Mouse (Mus musculus) MEL (cell line): Measurements from ENCODE around the gene Acta2. TPM values are rescaled to one million over a fixed set of nuclear protein-coding genes. Genes with fewer than 3 reads are reported as not detected.

Source experiments
- DNase-seq: peaks from one replicate; pipeline ENCODE4 v3.0.0; 2011; ENCODE audit warnings: low read depth, low spot score
- H3K27ac ChIP-seq: 2 replicates; pipeline ENCODE4 v1.5.1; 2012; ENCODE audit warnings: low read depth, mild to moderate bottlenecking, control low read depth, low read length, moderate library complexity; ENCODE audit not compliant: control insufficient read depth
- H3K27me3 ChIP-seq, 2 experiments: fragments of 150-350 bp in 1 of 2; sonication (generic) in 1 of 2; 2 replicates each; pipeline ENCODE4 v1.6.1; 2012; ENCODE audit warnings: low read length in 2 of 2, mild to moderate bottlenecking in 2 of 2, improper control_type of control experiment in 1 of 2, moderate library complexity in 1 of 2; ENCODE audit not compliant: insufficient read depth in 2 of 2, control insufficient read depth in 1 of 2
- H3K36me3 ChIP-seq, 2 experiments: 2 replicates each; pipeline ENCODE4 v1.6.1; 2012 to 2014; ENCODE audit warnings: low read length in 2 of 2, improper control_type of control experiment in 1 of 2, inconsistent platforms in 1 of 2, mild to moderate bottlenecking in 1 of 2; ENCODE audit not compliant: insufficient read depth in 2 of 2, control insufficient read depth in 1 of 2
- H3K4me1 ChIP-seq, 2 experiments: fragments of 150-350 bp in 1 of 2; sonication (generic) in 1 of 2; 2 replicates each; pipeline ENCODE4 v1.6.1; 2012; ENCODE audit warnings: low read length in 2 of 2, improper control_type of control experiment in 1 of 2, mild to moderate bottlenecking in 1 of 2; ENCODE audit not compliant: insufficient read depth in 2 of 2, control insufficient read depth in 1 of 2
- H3K4me3 ChIP-seq, 2 experiments: fragments of 150-350 bp in 1 of 2; sonication (generic) in 1 of 2; 2 replicates each; pipeline ENCODE4 v1.5.1; 2012; ENCODE audit warnings: low read depth in 2 of 2, low read length in 2 of 2, mild to moderate bottlenecking in 2 of 2, moderate library complexity in 2 of 2, control low read depth in 1 of 2, improper control_type of control experiment in 1 of 2; ENCODE audit not compliant: control insufficient read depth in 1 of 2, insufficient read depth in 1 of 2
- H3K79me2 ChIP-seq: 2 replicates; pipeline ENCODE4 v1.6.1; 2012; ENCODE audit warnings: mild to moderate bottlenecking, low read length, moderate library complexity; ENCODE audit not compliant: control insufficient read depth, poor library complexity, insufficient read depth
- H3K9ac ChIP-seq: 2 replicates; pipeline ENCODE4 v1.6.1; 2012; ENCODE audit warnings: low read depth, mild to moderate bottlenecking, control low read depth, low read length, moderate library complexity; ENCODE audit not compliant: control insufficient read depth, poor library complexity, severe bottlenecking
- H3K9me3 ChIP-seq: fragments of 150-350 bp; sonication (generic); replicated peaks from 2 replicates; pipeline ENCODE4 v1.6.1; 2012; ENCODE audit warnings: mild to moderate bottlenecking, low read length, improper control_type of control experiment, moderate library complexity; ENCODE audit not compliant: insufficient read depth
- EP300 ChIP-seq, 2 experiments: IDR thresholded peaks; 2 replicates each; pipeline ENCODE4 v1.6.1; 2011; ENCODE audit warnings: improper control_type of control experiment in 2 of 2, low read length in 2 of 2, low read depth in 1 of 2, mild to moderate bottlenecking in 1 of 2
- MAFK ChIP-seq: IDR thresholded peaks from 2 replicates; pipeline ENCODE4 v1.6.1; 2011; ENCODE audit warnings: low read depth, mild to moderate bottlenecking, low read length, improper control_type of control experiment, borderline replicate concordance
- TAL1 ChIP-seq: IDR thresholded peaks from 2 replicates; pipeline ENCODE4 v1.6.1; 2012; ENCODE audit warnings: mild to moderate bottlenecking, inconsistent platforms, low read length, moderate library complexity, mixed read lengths
- polyA plus RNA-seq, 2 experiments: library from polyadenylated mRNA; stranded (reverse) in 1 of 2; unstranded in 1 of 2; fragments of >175 nt in 1 of 2; fragments of >200 nt in 1 of 2; gene quantifications; 2 replicates each; pipeline versions ENCODE4 v1.2.1 to v1.2.4; 2012; ENCODE audit warnings: low replicate concordance in 2 of 2, low read depth in 1 of 2; ENCODE audit not compliant: insufficient read length in 2 of 2, insufficient read depth in 1 of 2, missing spikeins in 1 of 2
- total RNA-seq: library from RNA; depleted of rRNA; stranded (reverse); fragments of 300-350 nt; gene quantifications from 2 replicates; pipeline ENCODE4 v1.2.3, GENCODE M21; 2012; rRNA removed

Acta2 gene
- total and polyA plus RNA-seq, 3 experiments, result not detected

DNA sequence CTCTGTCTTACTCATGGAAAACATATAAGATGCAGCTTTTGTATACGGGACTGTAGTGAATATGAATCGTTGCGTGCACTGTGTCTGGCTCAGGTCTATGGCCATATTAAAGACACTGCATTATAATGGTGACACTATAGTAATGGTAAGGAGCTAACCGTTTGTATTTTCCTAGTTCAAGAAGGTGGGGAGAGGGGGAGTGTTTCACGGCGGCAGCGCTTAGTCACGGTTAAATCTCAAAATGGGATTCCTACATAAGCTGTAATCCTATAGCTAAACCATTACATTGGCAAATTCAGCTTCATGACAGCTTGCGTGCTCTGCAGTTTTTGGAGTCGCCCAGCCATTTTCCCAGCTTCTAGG lies 63.8 kb downstream of the Acta2 start:
- no peak overlapping the region for H3K27ac ChIP-seq
- no peak for DNase-seq
- H3K9me3 ChIP-seq, result no peaks in the 10 kb centered on the region
- no peak overlapping the region for H3K9ac ChIP-seq
- no peaks in the 10 kb centered on the region for H3K4me1 ChIP-seq
- no peaks in the 10 kb centered on the region for H3K36me3 ChIP-seq
- TF ChIP-seq TAL1 (no peak), EP300 (IDR thresholded peaks at IDR 0.05; ENCODE audit: low read depth in 1 of 2, low read length in 2 of 2) (no peak), MAFK (no peak)
- no peaks in the 10 kb centered on the region for H3K79me2 ChIP-seq
- H3K4me3 ChIP-seq, result no peak overlapping the region
- no peaks in the 10 kb centered on the region for H3K27me3 ChIP-seq

Other genes with a start within 250 kb of the Acta2 start
- gene Lipk, start 247.3 kb downstream of the Acta2 start, total RNA-seq, result not detected in 2 replicates
- gene Lipk, start 247.3 kb downstream of the Acta2 start, polyA plus RNA-seq, result not detected
- not detected in 2 replicates for gene Lipn, start 188.2 kb downstream of the Acta2 start, total RNA-seq
- not detected for gene Lipn, start 188.2 kb downstream of the Acta2 start, polyA plus RNA-seq
- not detected in 2 replicates for gene Lipm, start 154.7 kb downstream of the Acta2 start, total RNA-seq
- gene Lipm, start 154.7 kb downstream of the Acta2 start, polyA plus RNA-seq, result not detected
- not detected in 2 replicates for gene Ankrd22, start 89.5 kb downstream of the Acta2 start, total RNA-seq
- gene Ankrd22, start 89.5 kb downstream of the Acta2 start, polyA plus RNA-seq, result not detected
- not detected in 2 replicates for gene Stambpl1, start 63.4 kb downstream of the Acta2 start, total RNA-seq
- gene Stambpl1, start 63.4 kb downstream of the Acta2 start, polyA plus RNA-seq, result not detected
- not detected in 2 replicates for gene Fas, start 35.1 kb upstream of the Acta2 start, total RNA-seq
- gene Fas, start 35.1 kb upstream of the Acta2 start, polyA plus RNA-seq, result not detected
- not detected in 2 replicates for gene Ch25h, start 219.6 kb upstream of the Acta2 start, total RNA-seq
- not detected for gene Ch25h, start 219.6 kb upstream of the Acta2 start, polyA plus RNA-seq